In the genomic region with DNA sequence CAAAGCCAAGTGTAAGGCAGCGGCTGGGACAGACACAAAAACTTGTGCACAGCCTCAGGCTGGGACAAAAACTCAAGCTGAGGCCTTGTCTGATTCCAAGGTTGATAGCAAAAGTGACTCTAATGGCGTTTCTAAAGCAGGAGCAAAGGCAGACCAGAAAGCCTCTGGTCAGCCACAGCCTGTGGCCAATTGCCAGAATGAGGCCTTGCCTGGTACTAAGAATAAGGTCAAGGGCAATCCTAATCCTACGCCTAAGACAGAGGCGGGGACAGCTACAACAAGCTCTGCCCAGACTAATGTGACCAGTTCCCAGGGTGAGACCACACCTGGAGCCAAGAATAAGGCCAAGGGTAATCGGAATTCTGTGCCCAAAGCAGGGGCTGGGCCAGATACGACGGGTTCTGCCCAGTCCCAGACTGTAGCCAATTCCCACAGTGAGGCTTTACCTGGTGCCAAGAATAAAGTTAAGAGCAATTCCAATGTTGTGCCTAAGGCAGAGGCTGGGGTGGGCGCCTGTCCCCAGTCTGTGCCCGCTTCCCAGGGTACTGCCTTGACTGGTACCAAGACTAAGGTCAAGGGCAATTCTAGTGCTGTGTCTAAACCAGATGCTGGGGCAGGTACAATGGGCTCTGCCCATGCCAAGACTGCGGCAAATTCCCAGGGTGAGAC, we compare ENCODE assay signal across 15 mouse cellular contexts. TPM values are rescaled to one million over a fixed set of nuclear protein-coding genes. Genes with fewer than 3 reads are reported as not detected.
A peak's percentile ranks its signal among the peaks of the same experiment; 100 is the strongest.
DNase-seq lines count a peak whose midpoint lies in the region; ATAC-seq and TF ChIP-seq lines count a peak whose summit lies in the region.
"Had no signal": no experiment of that assay in that cellular context is flagged by ENCODE, and none has a peak within 500 bp of the region (broad histone marks: within the 10 kb centered on the region; RNA-seq: fewer than 3 reads in every experiment).

No protein-coding gene starts in this region.

- H3K9ac ChIP-seq in liver, adult 2 months (ENCODE audit: low read depth, low read length): no peak overlapping the region
- no peak overlapping the region for H3K9ac ChIP-seq in liver, postnatal 0 days (replicated peaks)
- H3K9ac ChIP-seq: forebrain, embryonic 12.5 days; heart, embryonic 12.5 days; hindbrain, embryonic 15.5 days had no signal

- H3K9me3 ChIP-seq in liver, postnatal 0 days (ENCODE audit: low read length): no peaks in the 10 kb centered on the region
- H3K9me3 ChIP-seq: forebrain, embryonic 12.5 days; heart, embryonic 12.5 days; hindbrain, embryonic 15.5 days had no signal

- no peak for TF ChIP-seq POLR2A in liver, adult 2 months (IDR thresholded peaks at IDR 0.05; ENCODE audit: extremely low read depth, insufficient read depth, low read length)

- no peak overlapping the region for H3K4me3 ChIP-seq in liver, adult 2 months (ENCODE audit: insufficient read depth, low read depth, low read length)
- H3K4me3 ChIP-seq in liver, postnatal 0 days (ENCODE audit: low read depth, low read length): no peak overlapping the region
- H3K4me3 ChIP-seq in brown adipose tissue, adult 24 weeks (ENCODE audit: insufficient read depth, low read depth, low read length): no peak overlapping the region
- H3K4me3 ChIP-seq: forebrain, embryonic 12.5 days; heart, embryonic 12.5 days; hindbrain, embryonic 15.5 days had no signal

- ATAC-seq in liver, postnatal 0 days: no peak
- no peak for ATAC-seq in granulocyte monocyte progenitor cell, adult 5-6 weeks (replicated peaks; ENCODE audit: poor library complexity, severe bottlenecking)
- ATAC-seq: intestine, embryonic 16.5 days had no signal

- no peaks in the 10 kb centered on the region for H3K36me3 ChIP-seq in liver, adult 2 months (ENCODE audit: control insufficient read depth, insufficient read depth, low read length)
- H3K36me3 ChIP-seq in liver, postnatal 0 days (replicated peaks; ENCODE audit: insufficient read depth, low read length): no peaks in the 10 kb centered on the region

- peak; percentile 15 for DNase-seq in cerebellum, adult 9-10 months
- DNase-seq in cerebellum, adult 8-10 months: no peak
- DNase-seq in liver, adult 2 months (ENCODE audit: extremely low read depth, low read depth, low spot score): peak; percentile 8
- no peak for DNase-seq in liver, postnatal 0 days
- no peak for DNase-seq in urinary bladder, postnatal 4 days (ENCODE audit: low spot score in 2 of 2)
- DNase-seq: cerebellum, adult 11-12 months; gastrocnemius, postnatal 36 days; layer of hippocampus, adult 9-11 months; right cerebral cortex, postnatal 25 days had no signal

- TF ChIP-seq CTCF in liver, adult 2 months (IDR thresholded peaks at IDR 0.05; ENCODE audit: low read depth, low read length): no peak
- TF ChIP-seq CTCF in liver, postnatal 0 days (IDR thresholded peaks at IDR 0.05; ENCODE audit: low read depth): no peak

- H3K27ac ChIP-seq in liver, adult 2 months (replicated peaks; ENCODE audit: insufficient read depth, low read depth, low read length): no peak overlapping the region
- H3K27ac ChIP-seq in liver, postnatal 0 days (ENCODE audit: low read depth): no peak overlapping the region
- peak overlapping the region; percentile 60 for H3K27ac ChIP-seq in brown adipose tissue, adult 24 weeks (replicated peaks; ENCODE audit: low read depth, low read length)
- H3K27ac ChIP-seq: forebrain, embryonic 12.5 days; hindbrain, embryonic 15.5 days had no signal

- H3K27me3 ChIP-seq in liver, adult 2 months (ENCODE audit: control insufficient read depth, insufficient read depth, low read length): no peaks in the 10 kb centered on the region
- H3K27me3 ChIP-seq in liver, postnatal 0 days (ENCODE audit: insufficient read depth, low read length): peaks cover 13% of the 10 kb centered on the region; the same call in 1 of the 2 replicates
- H3K27me3 ChIP-seq: heart, embryonic 12.5 days; hindbrain, embryonic 15.5 days had no signal

- no peak overlapping the region for H3K4me2 ChIP-seq in liver, postnatal 0 days (ENCODE audit: low read depth, low read length)
- H3K4me2 ChIP-seq: forebrain, embryonic 12.5 days; heart, embryonic 12.5 days; hindbrain, embryonic 15.5 days had no signal

- H3K4me1 ChIP-seq in liver, adult 2 months (ENCODE audit: control insufficient read depth, insufficient read depth, low read length): no peaks in the 10 kb centered on the region
- no peaks in the 10 kb centered on the region for H3K4me1 ChIP-seq in liver, postnatal 0 days (ENCODE audit: insufficient read depth)
- no peaks in the 10 kb centered on the region; the same call in 1 of the 2 replicates for H3K4me1 ChIP-seq in brown adipose tissue, adult 24 weeks (ENCODE audit: control insufficient read depth, insufficient read depth, insufficient read length, low read length)

- WGBS in liver, adult 2 months: 72% methylated on average over 10 of the region's 10 CpGs
- WGBS in liver, postnatal 0 days (ENCODE audit: insufficient replicate concordance): 70% methylated on average over 10 of the region's 10 CpGs

- no peaks in the 10 kb centered on the region for H3K79me2 ChIP-seq in liver, adult 2 months (ENCODE audit: control insufficient read depth, insufficient read depth, low read length)

- no peak for TF ChIP-seq EP300 in liver, postnatal 0 days (IDR thresholded peaks at IDR 0.05; ENCODE audit: low read depth)

RNA-seq across cellular contexts. Expression of a gene that starts 4.7 kb away (rescaled TPM):
- total RNA-seq in liver, adult 2 months (2014; rRNA removed): 0.67 and 1.1 TPM in 2 replicates
- polyA plus RNA-seq in liver, adult 2 months (2012; rRNA removed): 0.15 and 0.17 TPM in 2 replicates
- polyA plus RNA-seq in liver, postnatal 0 days (2015; fragmentation: Nextera tagmentation; extraction: Ambion mirVana): 0.46 and 0.61 TPM in 2 replicates
- 0.40 and 0.67 TPM in 2 replicates for polyA plus RNA-seq in brown adipose tissue, adult 24 weeks (2012; ENCODE audit: insufficient read depth, insufficient read length, missing spikeins)
- total RNA-seq in granulocyte monocyte progenitor cell, adult 5-6 weeks (2014; fragmentation: Nextera tagmentation): 3.8 and 6.1 TPM in 2 replicates
- total RNA-seq in granulocyte monocyte progenitor cell, adult 5-6 weeks (2017): 5.3 and 5.7 TPM in 2 replicates

RNA-seq across cellular contexts. Expression of a gene that starts 26.8 kb away (rescaled TPM):
- 2.3 and 3.3 TPM in 2 replicates for total RNA-seq in liver, adult 2 months (2014; rRNA removed)
- 0.47 and 0.64 TPM in 2 replicates for polyA plus RNA-seq in liver, adult 2 months (2012; rRNA removed)
- polyA plus RNA-seq in liver, postnatal 0 days (2015; fragmentation: Nextera tagmentation; extraction: Ambion mirVana): 3.8 and 3.9 TPM in 2 replicates
- 4.3 and 8.5 TPM in 2 replicates for polyA plus RNA-seq in brown adipose tissue, adult 24 weeks (2012; ENCODE audit: insufficient read depth, insufficient read length, missing spikeins)
- 5.3 and 10.4 TPM in 2 replicates for total RNA-seq in granulocyte monocyte progenitor cell, adult 5-6 weeks (2014; fragmentation: Nextera tagmentation)
- 4.8 and 11.5 TPM in 2 replicates for total RNA-seq in granulocyte monocyte progenitor cell, adult 5-6 weeks (2017)

Comparison
In these comparisons a context has a peak if more than half of its experiments do, and no peak if none do; other contexts are left out.
1. DNase-seq: peak in cerebellum, adult 9-10 months (single experiment) and liver, adult 2 months (single experiment); none in cerebellum, adult 8-10 months (single experiment), liver, postnatal 0 days (single experiment) and urinary bladder, postnatal 4 days (0 of 2).